Mouse (Mus musculus): ENCODE data around the gene Kcnk10. TPM values are rescaled to one million over a fixed set of nuclear protein-coding genes. Genes with fewer than 3 reads are reported as not detected.

Gene Kcnk10
- polyA plus RNA-seq, 1 experiment from 2014 or later: 0.05 TPM

DNA sequence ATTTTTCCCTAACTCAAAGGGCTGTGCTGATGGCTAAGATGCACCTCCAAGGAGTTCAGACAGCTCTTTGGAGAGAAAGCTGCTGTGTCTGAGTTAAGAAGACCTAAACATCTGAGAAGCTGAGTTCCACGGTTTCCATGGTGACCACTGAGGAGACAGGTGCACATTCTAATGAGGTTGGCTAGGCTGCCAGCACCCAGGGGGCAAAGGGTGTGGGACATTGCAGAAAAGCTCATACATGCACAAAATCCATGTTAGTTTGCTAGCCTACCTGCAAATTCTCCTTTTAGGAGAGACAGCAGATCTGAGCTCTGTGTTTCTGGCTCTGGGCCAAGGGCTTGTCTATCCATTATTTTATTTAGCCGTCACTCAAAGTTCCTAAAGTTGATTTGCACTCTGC is 96.7 kb downstream of the Kcnk10 start:
- Histone ChIP-seq H3K27me3 (peaks cover 6% of the 10 kb centered on the region; the same call in 1 of the 2 replicates), H3K9ac (no peak overlapping the region), H3K4me3 (no peak overlapping the region), H3K4me2 (replicated peaks) (no peak overlapping the region), H3K9me3 (no peaks in the 10 kb centered on the region), H3K27ac (no peak overlapping the region), H3K36me3 (no peaks in the 10 kb centered on the region), H3K4me1 (no peaks in the 10 kb centered on the region)
- 78% methylated on average over 2 of the region's 2 CpGs for WGBS
- ATAC-seq (ENCODE audit: low FRiP score, low read depth): no peak

DNA sequence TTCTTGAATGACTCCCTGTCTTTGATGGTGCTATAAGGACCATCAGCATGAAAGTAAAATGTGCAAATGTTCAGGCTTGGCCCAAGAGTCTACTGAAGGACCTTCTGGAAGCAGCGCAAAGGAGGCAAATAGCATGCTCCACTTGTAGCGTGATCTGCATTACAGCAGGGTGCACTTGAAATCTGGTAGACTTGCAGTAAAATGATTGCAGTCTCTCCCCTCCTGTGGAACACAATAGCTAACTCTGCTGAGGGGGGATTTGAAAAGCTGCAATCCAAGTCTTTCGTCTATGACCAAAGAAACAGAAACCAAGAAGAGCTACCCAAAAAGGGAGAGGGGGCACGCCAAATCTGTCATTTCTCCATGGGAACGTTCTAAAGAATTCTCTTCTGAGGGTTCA is 97.1 kb downstream of the Kcnk10 start:
- no peak overlapping the region for H3K4me2 ChIP-seq (replicated peaks)
- H3K27me3 ChIP-seq: peaks cover 6% of the 10 kb centered on the region; the same call in 1 of the 2 replicates
- H3K36me3 ChIP-seq: no peaks in the 10 kb centered on the region
- H3K9ac ChIP-seq: no peak overlapping the region
- H3K4me3 ChIP-seq: no peak overlapping the region
- no peaks in the 10 kb centered on the region for H3K4me1 ChIP-seq
- H3K9me3 ChIP-seq: no peaks in the 10 kb centered on the region
- 78% methylated on average over 5 of the region's 5 CpGs for WGBS
- ATAC-seq (ENCODE audit: low FRiP score, low read depth): no peak
- H3K27ac ChIP-seq: no peak overlapping the region

DNA sequence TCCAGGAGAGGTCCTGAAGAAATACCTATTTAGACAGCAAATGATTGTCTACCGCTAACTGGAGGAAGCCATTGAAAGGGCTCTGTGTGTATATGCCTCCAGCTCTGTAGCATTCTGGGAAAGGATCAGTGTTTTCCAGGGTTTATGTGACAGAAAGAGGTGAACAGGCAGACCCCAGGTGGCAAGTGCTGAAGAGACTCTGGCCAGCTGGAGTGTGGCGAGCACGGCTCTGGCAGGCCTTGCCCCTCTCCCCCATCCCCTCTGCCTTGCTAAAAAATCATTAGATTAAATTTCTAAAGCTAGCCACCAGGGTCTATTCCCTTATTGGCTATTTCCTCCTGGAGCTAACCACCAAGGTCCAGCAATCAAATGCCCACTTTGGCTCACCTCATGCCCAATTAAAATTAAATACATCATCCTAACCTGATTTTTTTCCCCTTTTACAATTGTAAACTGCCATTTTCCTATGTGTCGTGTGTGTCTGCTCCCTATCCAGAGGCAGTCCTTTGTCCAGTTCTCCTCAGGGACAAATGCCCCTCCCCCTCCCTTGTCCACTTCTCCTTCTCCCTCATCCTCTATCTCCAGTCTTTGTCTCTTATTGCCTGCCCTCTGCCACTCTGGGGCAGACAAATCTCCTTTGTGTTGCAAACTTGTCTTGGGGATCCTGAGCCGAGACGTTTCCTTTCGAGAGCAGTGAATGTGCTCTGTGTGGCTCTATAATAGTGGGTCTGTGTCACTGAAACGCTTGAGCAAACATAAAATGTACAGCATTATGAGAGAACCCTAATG is 100.2 kb downstream of the Kcnk10 start:
- ATAC-seq (ENCODE audit: low FRiP score, low read depth): no peak
- H3K27ac ChIP-seq: no peak overlapping the region
- H3K9me3 ChIP-seq: no peaks in the 10 kb centered on the region
- H3K4me1 ChIP-seq: no peaks in the 10 kb centered on the region
- no peaks in the 10 kb centered on the region for H3K36me3 ChIP-seq
- no peak overlapping the region for H3K4me3 ChIP-seq
- H3K9ac ChIP-seq: no peak overlapping the region
- 59% methylated on average over 8 of the region's 8 CpGs for WGBS
- H3K4me2 ChIP-seq (replicated peaks): no peak overlapping the region
- H3K27me3 ChIP-seq: peaks cover 6% of the 10 kb centered on the region; the same call in 1 of the 2 replicates

DNA sequence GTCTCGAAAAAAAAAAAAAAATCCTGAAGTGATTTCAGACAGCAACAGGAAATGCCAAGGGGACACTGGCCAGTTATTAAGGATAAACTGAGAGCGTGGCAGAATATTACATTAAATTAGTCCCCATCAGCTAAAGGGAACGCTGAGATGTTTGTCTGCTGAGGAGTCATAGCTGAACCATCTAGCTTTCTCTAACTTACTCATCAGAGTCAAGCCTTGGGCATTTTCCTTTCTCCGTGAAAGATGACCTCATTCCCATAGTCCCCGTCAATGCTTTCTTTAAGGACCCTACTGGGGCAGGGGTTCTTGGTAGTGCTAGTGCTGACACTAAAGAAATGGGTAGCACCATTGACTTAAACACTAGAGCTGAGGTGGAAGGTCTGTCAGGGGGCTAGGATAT is 106.9 kb downstream of the Kcnk10 start:
- no peak for ATAC-seq (ENCODE audit: low FRiP score, low read depth)
- WGBS: 76% methylated on average over 5 of the region's 5 CpGs
- no peak overlapping the region for H3K4me3 ChIP-seq

DNA sequence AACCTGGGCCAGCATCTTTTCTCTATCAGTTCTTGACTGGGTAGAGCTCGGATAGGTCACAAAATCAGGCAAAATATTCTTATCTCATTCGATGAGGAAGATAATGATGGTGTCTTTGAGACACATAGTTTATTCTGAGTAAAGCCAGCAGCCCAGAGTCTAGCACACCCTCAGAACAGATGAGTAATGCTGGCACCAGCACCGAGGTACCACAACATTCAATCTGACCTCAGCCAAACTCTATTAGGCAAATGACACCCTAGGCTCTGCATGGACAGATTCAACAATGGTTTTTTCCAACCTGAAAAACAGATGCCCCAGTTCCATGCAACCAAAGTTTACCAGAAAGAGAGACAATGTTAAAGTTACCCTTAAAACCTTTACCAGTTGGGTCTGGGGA is 108.0 kb downstream of the Kcnk10 start:
- Histone ChIP-seq H3K4me1 (no peaks in the 10 kb centered on the region), H3K4me3 (no peak overlapping the region), H3K27ac (no peak overlapping the region), H3K27me3 (no peaks in the 10 kb centered on the region; the same call in 1 of the 2 replicates), H3K36me3 (no peaks in the 10 kb centered on the region), H3K9me3 (no peaks in the 10 kb centered on the region), H3K4me2 (replicated peaks) (no peak overlapping the region), H3K9ac (no peak overlapping the region)
- WGBS: 82% methylated on average over 3 of the region's 3 CpGs
- no peak for ATAC-seq (ENCODE audit: low FRiP score, low read depth)

More for the DNA sequence above, 106.9 kb downstream of the Kcnk10 start:
- Histone ChIP-seq H3K9me3 (no peaks in the 10 kb centered on the region), H3K27me3 (no peaks in the 10 kb centered on the region; the same call in 1 of the 2 replicates), H3K36me3 (no peaks in the 10 kb centered on the region), H3K4me1 (no peaks in the 10 kb centered on the region), H3K27ac (no peak overlapping the region), H3K9ac (no peak overlapping the region), H3K4me2 (replicated peaks) (no peak overlapping the region)

DNA sequence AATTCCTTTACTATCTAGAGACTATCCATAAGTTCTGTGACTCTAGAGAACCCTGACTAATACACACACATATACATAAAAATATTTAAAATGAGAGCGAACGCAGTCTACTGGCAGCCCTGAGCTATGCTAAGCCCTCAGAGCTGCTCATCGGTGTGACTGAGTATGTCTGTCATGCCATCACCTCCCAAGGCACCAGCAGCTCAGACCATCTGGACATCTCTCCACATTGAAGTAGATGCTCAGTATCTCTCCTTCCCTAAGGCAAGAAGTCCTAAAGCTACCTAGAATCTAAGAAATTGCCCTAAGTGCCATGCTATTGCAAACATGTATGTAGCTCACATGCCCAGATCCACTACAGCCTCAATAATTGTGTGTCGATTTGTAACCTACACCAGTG is 110.3 kb downstream of the Kcnk10 start:
- H3K9me3 ChIP-seq: no peaks in the 10 kb centered on the region
- no peaks in the 10 kb centered on the region; the same call in 1 of the 2 replicates for H3K27me3 ChIP-seq
- no peak overlapping the region for H3K4me2 ChIP-seq (replicated peaks)
- no peak overlapping the region for H3K27ac ChIP-seq
- no peaks in the 10 kb centered on the region for H3K4me1 ChIP-seq
- no peak overlapping the region for H3K4me3 ChIP-seq
- no peaks in the 10 kb centered on the region for H3K36me3 ChIP-seq
- WGBS: 96% methylated on average over 4 of the region's 4 CpGs
- ATAC-seq (ENCODE audit: low FRiP score, low read depth): no peak
- no peak overlapping the region for H3K9ac ChIP-seq

DNA sequence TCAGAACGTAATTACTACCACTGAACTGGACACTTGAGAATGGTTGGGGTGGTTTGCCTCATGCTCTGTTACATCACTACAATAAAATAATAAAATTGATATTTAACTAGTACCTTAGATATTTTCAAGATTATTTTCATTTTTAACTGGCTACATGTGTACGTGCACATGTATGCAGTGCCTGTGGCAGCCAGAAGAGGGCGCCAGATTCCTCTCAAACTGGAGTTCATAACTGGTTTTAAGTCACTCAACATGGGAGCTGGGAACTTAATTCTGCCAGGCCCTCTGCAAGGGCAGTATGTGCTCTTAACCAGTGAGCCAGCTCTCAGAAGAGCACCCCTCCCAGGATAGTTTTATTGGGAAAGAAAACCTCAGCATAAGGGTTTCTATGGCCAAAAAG is 118.2 kb downstream of the Kcnk10 start:
- Histone ChIP-seq H3K27me3 (no peaks in the 10 kb centered on the region), H3K9me3 (no peaks in the 10 kb centered on the region), H3K9ac (no peak overlapping the region), H3K27ac (no peak overlapping the region), H3K4me1 (no peaks in the 10 kb centered on the region), H3K4me2 (replicated peaks) (no peak overlapping the region), H3K4me3 (no peak overlapping the region), H3K36me3 (no peaks in the 10 kb centered on the region)
- 52% methylated on average over 3 of the region's 3 CpGs for WGBS
- no peak for ATAC-seq (ENCODE audit: low FRiP score, low read depth)

DNA sequence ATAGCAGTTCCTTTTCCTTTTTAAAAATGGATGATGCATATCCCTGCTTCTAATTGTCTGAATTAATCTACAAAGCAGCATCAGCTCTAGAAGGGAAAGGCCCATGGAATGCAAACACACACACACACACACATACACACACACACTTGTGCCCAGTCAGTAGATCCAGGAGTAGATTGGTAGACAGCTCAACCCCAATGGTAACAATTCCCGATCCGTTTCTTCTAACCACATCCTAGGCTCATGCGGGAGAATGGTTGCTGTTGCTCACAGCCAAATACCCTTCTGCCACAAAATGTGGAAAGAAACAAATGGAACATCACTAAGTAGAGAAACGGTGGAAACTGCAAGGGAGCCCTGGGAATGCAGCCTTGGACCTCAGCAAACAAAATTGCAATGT is 119.2 kb downstream of the Kcnk10 start:
- Histone ChIP-seq H3K4me1 (no peaks in the 10 kb centered on the region), H3K9ac (no peak overlapping the region), H3K27me3 (no peaks in the 10 kb centered on the region), H3K4me2 (replicated peaks) (no peak overlapping the region), H3K27ac (no peak overlapping the region), H3K36me3 (no peaks in the 10 kb centered on the region), H3K4me3 (no peak overlapping the region), H3K9me3 (no peaks in the 10 kb centered on the region)
- WGBS: 92% methylated on average over 4 of the region's 4 CpGs
- no peak for ATAC-seq (ENCODE audit: low FRiP score, low read depth)

DNA sequence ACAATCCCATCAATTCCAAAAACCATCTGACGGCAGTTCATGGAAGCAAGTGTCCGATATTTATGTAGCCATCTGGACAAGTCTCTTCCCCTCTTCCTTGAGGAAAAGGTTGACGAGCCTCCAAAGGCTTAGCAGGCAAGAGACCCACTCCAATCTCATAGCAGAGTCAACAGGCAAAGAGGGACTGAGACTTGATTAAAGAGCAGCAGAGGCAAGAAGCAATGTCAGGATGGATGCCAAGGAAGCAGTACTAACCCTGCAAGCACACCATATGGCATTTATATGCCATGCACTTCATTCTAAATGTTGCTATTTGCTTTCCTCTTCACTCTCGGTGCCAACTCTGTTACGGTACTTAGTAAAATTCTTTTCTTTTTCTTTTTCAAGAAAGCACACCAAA is 119.6 kb downstream of the Kcnk10 start:
- no peak overlapping the region for H3K27ac ChIP-seq
- no peak for ATAC-seq (ENCODE audit: low FRiP score, low read depth)
- 87% methylated on average over 5 of the region's 5 CpGs for WGBS
- H3K27me3 ChIP-seq: no peaks in the 10 kb centered on the region
- H3K9me3 ChIP-seq: no peaks in the 10 kb centered on the region
- no peak overlapping the region for H3K9ac ChIP-seq
- no peaks in the 10 kb centered on the region for H3K4me1 ChIP-seq
- H3K36me3 ChIP-seq: no peaks in the 10 kb centered on the region
- H3K4me3 ChIP-seq: no peak overlapping the region
- H3K4me2 ChIP-seq (replicated peaks): no peak overlapping the region

DNA sequence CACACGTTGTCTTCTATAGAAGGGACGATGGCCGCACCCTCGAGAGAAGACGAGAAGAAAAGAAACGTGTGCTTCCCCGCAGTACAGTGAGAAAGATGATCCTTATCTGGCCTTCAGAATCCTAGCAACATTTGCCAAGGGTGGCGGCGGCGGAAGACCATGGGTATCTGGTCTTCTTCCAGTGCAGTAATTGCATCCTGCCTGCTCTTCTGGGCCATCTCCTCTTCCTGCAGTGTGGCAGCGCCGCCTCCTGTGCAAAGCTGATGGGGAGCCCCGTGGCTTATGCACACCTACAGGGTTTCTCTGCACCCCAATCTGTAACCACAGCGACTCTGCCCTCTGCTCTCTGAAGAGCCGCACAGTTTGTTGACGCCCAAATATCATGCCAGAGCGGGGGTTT is 124.9 kb downstream of the Kcnk10 start:
- Histone ChIP-seq H3K36me3 (no peaks in the 10 kb centered on the region), H3K4me2 (replicated peaks) (no peak overlapping the region)
- 84% methylated on average over 17 of the region's 17 CpGs for WGBS

DNA sequence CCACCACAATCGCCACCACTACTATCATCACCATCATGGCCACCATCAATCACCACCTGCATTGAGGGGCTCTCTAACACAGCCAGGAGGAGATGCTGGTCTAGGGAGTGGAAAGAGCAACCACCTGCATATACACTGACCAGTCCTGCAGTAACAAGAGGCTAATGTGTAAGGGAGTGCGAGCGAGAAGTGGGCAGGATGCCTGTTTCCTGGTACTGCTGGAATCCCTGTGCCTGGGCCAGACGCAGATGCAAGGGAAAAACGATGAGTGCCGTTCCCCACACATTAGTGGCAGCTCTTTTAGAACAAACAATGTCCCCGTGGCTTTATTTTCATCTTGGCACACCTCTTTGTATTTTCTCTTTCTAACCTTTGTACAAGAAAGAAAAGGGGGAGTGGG is 125.5 kb downstream of the Kcnk10 start:
- Histone ChIP-seq H3K27ac (no peak overlapping the region), H3K9me3 (no peaks in the 10 kb centered on the region), H3K27me3 (no peaks in the 10 kb centered on the region), H3K9ac (no peak overlapping the region), H3K4me2 (replicated peaks) (no peak overlapping the region), H3K4me3 (no peak overlapping the region), H3K36me3 (no peaks in the 10 kb centered on the region), H3K4me1 (no peaks in the 10 kb centered on the region)
- no peak for ATAC-seq (ENCODE audit: low FRiP score, low read depth)
- WGBS: 82% methylated on average over 7 of the region's 7 CpGs

More for the DNA sequence above, 124.9 kb downstream of the Kcnk10 start:
- Histone ChIP-seq H3K9ac (no peak overlapping the region), H3K27me3 (no peaks in the 10 kb centered on the region), H3K9me3 (no peaks in the 10 kb centered on the region), H3K4me3 (no peak overlapping the region), H3K27ac (no peak overlapping the region), H3K4me1 (no peaks in the 10 kb centered on the region)
- no peak for ATAC-seq (ENCODE audit: low FRiP score, low read depth)

DNA sequence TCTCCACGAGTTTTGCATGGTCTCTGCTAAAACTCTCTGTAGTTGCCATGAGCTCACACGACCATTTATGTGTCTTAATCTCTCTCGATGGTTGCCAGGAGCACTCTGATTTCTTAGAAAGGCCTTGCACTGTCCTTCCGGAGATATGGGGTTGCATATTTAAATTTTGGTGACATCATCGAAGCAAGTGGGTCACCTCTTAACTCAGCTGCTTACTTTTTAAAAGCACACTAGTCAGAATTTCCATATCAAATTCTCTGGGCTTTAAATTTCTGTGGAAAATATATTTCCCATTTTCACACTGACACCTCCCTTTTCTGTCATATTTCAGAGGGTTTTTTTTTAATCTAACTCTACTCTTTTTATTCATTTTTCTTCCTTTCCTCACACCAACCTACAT is 132.5 kb downstream of the Kcnk10 start:
- no peak for ATAC-seq (ENCODE audit: low FRiP score, low read depth)
- Histone ChIP-seq H3K27me3 (no peaks in the 10 kb centered on the region), H3K4me3 (no peak overlapping the region), H3K4me2 (replicated peaks) (no peak overlapping the region), H3K9ac (no peak overlapping the region), H3K4me1 (no peaks in the 10 kb centered on the region), H3K9me3 (no peaks in the 10 kb centered on the region), H3K27ac (no peak overlapping the region), H3K36me3 (no peaks in the 10 kb centered on the region)
- WGBS: 76% methylated on average over 5 of the region's 5 CpGs

DNA sequence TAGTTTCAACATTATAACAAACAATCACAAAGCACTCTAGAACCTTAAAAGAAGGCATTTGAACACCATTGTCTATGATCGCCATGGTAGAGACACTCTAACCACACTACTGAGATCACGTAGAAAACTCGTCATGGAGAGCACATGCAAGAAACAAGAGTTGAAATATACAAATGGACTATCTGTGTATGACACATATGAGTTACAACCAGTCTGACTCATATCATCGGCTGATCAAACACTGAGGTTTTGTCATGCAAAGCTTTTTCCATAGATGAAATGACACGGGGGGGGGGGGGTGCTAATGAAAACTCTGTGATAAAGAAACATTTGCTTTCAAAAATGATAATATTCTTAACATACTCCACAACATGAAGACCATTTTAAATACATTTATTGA is 133.2 kb downstream of the Kcnk10 start:
- 86% methylated on average over 5 of the region's 5 CpGs for WGBS
- no peak overlapping the region for H3K9ac ChIP-seq
- no peak overlapping the region for H3K27ac ChIP-seq
- no peaks in the 10 kb centered on the region for H3K27me3 ChIP-seq
- no peaks in the 10 kb centered on the region for H3K4me1 ChIP-seq
- no peak overlapping the region for H3K4me2 ChIP-seq (replicated peaks)
- no peaks in the 10 kb centered on the region for H3K36me3 ChIP-seq
- no peak for ATAC-seq (ENCODE audit: low FRiP score, low read depth)
- no peak overlapping the region for H3K4me3 ChIP-seq
- no peaks in the 10 kb centered on the region for H3K9me3 ChIP-seq
